In the genomic region with DNA sequence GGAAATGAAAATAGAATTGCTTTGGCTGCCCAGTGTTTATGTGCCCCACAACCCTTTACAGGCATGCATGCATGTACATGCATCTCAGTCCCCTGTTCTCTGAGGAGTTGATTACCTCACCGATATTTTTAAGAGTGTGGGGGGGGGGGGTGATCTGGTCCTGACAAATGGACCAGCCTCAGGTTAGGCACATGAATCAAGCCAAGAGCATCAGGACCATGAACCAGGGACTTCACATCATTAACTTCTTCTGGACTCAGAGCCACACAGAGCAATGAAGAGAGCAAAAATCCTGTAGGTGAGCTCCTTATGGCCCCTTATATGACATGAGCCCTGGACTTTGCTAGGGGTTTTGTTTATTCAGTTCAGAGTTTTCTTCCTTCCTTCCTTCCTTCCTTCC, we compare ENCODE assay signal across 23 mouse cellular contexts.
"Had no signal": no experiment of that assay in that cellular context is flagged by ENCODE, and none has a peak within 500 bp of the region (broad histone marks: within the 10 kb centered on the region; RNA-seq: fewer than 3 reads in every experiment).

No protein-coding gene starts in this region.

- H3K27me3 ChIP-seq: heart, embryonic 13.5 days; heart, embryonic 15.5 days; hindbrain, embryonic 13.5 days; hindbrain, embryonic 15.5 days; limb, embryonic 12.5 days had no signal

- ATAC-seq: forebrain, postnatal 0 days; hindbrain, postnatal 0 days; intestine, embryonic 16.5 days had no signal

- H3K36me3 ChIP-seq: heart, embryonic 13.5 days; heart, embryonic 15.5 days; hindbrain, embryonic 13.5 days; hindbrain, embryonic 15.5 days; limb, embryonic 10.5 days; limb, embryonic 12.5 days had no signal

- H3K27ac ChIP-seq: heart, embryonic 13.5 days; heart, embryonic 15.5 days; hindbrain, embryonic 13.5 days; hindbrain, embryonic 15.5 days; layer of hippocampus, adult 2 months; limb, embryonic 10.5 days; limb, embryonic 12.5 days had no signal

- H3K4me3 ChIP-seq: heart, embryonic 13.5 days; heart, embryonic 15.5 days; hindbrain, embryonic 13.5 days; layer of hippocampus, adult 2 months; left cerebral cortex, adult 2 months; limb, embryonic 10.5 days; limb, embryonic 12.5 days had no signal

- H3K9me3 ChIP-seq: heart, embryonic 13.5 days; heart, embryonic 15.5 days; hindbrain, embryonic 13.5 days; hindbrain, embryonic 15.5 days; limb, embryonic 10.5 days; limb, embryonic 12.5 days had no signal

- DNase-seq: gastrocnemius, postnatal 14 days; gastrocnemius, postnatal 36 days; heart, adult 18-20 months; heart, postnatal 14 days; heart, postnatal 36 days; kidney, adult 11 months; kidney, adult 2 months; kidney, adult 9 months; kidney, postnatal 10 days; kidney, postnatal 25 days; kidney, postnatal 4 days had no signal

- H3K9ac ChIP-seq: forebrain, postnatal 0 days; heart, embryonic 13.5 days; heart, embryonic 15.5 days; hindbrain, embryonic 15.5 days; limb, embryonic 12.5 days had no signal

- H3K4me2 ChIP-seq: heart, embryonic 11.5 days; heart, embryonic 13.5 days; heart, embryonic 15.5 days; limb, embryonic 12.5 days had no signal
